In genomic region chr1:181256689-181257584, GRCm38 (mm10) we compare ENCODE assay signal across 8 mouse cellular contexts. TPM values are rescaled to one million over a fixed set of nuclear protein-coding genes. Genes with fewer than 3 reads are reported as not detected.
A peak's percentile ranks its signal among the peaks of the same experiment; 100 is the strongest.
DNase-seq lines count a peak whose midpoint lies in the region; ATAC-seq and TF ChIP-seq lines count a peak whose summit lies in the region.

No protein-coding gene starts in this region.

- H3K4me2 ChIP-seq in heart, postnatal 0 days (ENCODE audit: low read depth, low read length), result peak overlapping the region; percentile 67

- peak; percentile 67 for DNase-seq in ES-CJ7 (ENCODE audit: low read depth, low spot score)
- DNase-seq in adrenal gland, postnatal 36 days, result peak; percentile 89 to 92
- peak; percentile 77 for DNase-seq in heart, postnatal 0 days (ENCODE audit: low spot score)
- DNase-seq in kidney, postnatal 36 days, result peak; percentile 89 to 90
- peak; percentile 63 to 89 for DNase-seq in spleen, adult 2 months (ENCODE audit: low read depth in 1 of 2, low spot score in 2 of 2)
- no peak for DNase-seq in left cerebral cortex, adult 18-20 months (ENCODE audit: low spot score in 2 of 2)

- TF ChIP-seq EP300 in heart, postnatal 0 days (IDR thresholded peaks at IDR 0.05; ENCODE audit: low read depth), result no peak

- peak; percentile 32 for TF ChIP-seq POLR2A in spleen, adult 2 months (IDR thresholded peaks at IDR 0.05; ENCODE audit: low read depth, low read length)

- H3K36me3 ChIP-seq in heart, postnatal 0 days (replicated peaks; ENCODE audit: control insufficient read depth, insufficient read depth, low read length), result no peaks in the 10 kb centered on the region
- no peaks in the 10 kb centered on the region for H3K36me3 ChIP-seq in spleen, adult 2 months (ENCODE audit: control insufficient read depth, insufficient read depth, low read length)

- ATAC-seq in erythroid progenitor cell, adult 5-6 weeks (replicated peaks; ENCODE audit: low FRiP score, poor library complexity, severe bottlenecking), result peak; percentile 74
- peak; percentile 84 for ATAC-seq in heart, postnatal 0 days (ENCODE audit: insufficient read depth, low read depth)
- ATAC-seq in megakaryocyte-erythroid progenitor cell, adult 5-6 weeks (replicated peaks; ENCODE audit: low FRiP score, low TSS enrichment, poor library complexity, severe bottlenecking), result peak; percentile 74

- 18% methylated on average over 34 of the region's 36 CpGs for WGBS in heart, postnatal 0 days
- WGBS in spleen, adult 2 months, result 12% methylated on average over 34 of the region's 36 CpGs

- peaks cover 26% of the 10 kb centered on the region for H3K4me1 ChIP-seq in heart, postnatal 0 days (ENCODE audit: control insufficient read depth, insufficient read depth)
- H3K4me1 ChIP-seq in spleen, adult 2 months (ENCODE audit: control insufficient read depth, insufficient read depth, insufficient read length), result peaks cover 37% of the 10 kb centered on the region

- no peak for TF ChIP-seq CTCF in heart, postnatal 0 days (IDR thresholded peaks at IDR 0.05; ENCODE audit: low read depth)
- no peak for TF ChIP-seq CTCF in spleen, adult 2 months (IDR thresholded peaks at IDR 0.05; ENCODE audit: extremely low read depth, insufficient read depth, insufficient read length, insufficient replicate concordance)

- H3K27ac ChIP-seq in heart, postnatal 0 days (ENCODE audit: low read depth), result peak overlapping the region; percentile 75
- H3K27ac ChIP-seq in spleen, adult 2 months (ENCODE audit: insufficient read depth, low read length), result peak overlapping the region; percentile 94

- H3K27me3 ChIP-seq in heart, postnatal 0 days (ENCODE audit: control insufficient read depth, insufficient read depth, low read length), result no peaks in the 10 kb centered on the region
- H3K27me3 ChIP-seq in spleen, adult 2 months (ENCODE audit: control insufficient read depth, insufficient read depth, low read length), result no peaks in the 10 kb centered on the region

- peak overlapping the region; percentile 36 for H3K4me3 ChIP-seq in heart, postnatal 0 days (ENCODE audit: low read depth, low read length)
- H3K4me3 ChIP-seq in spleen, adult 2 months (ENCODE audit: extremely low read depth, insufficient read depth, insufficient read length), result peak overlapping the region; percentile 53

- H3K9ac ChIP-seq in heart, postnatal 0 days (replicated peaks; ENCODE audit: low read depth, low read length), result peak overlapping the region; percentile 41

- H3K9me3 ChIP-seq in heart, postnatal 0 days (replicated peaks; ENCODE audit: control insufficient read depth, low read length), result no peaks in the 10 kb centered on the region

RNA-seq across cellular contexts. Expression of gene Wdr26, which starts 45.1 kb away (rescaled TPM):
- 100 to 1,000 TPM; 139 to 142 TPM for total RNA-seq in adrenal gland, postnatal 36 days (2021)
- 344 and 373 TPM in 2 replicates for total RNA-seq in erythroid progenitor cell, adult 5-6 weeks (2015; ENCODE audit: low replicate concordance)
- 381 and 400 TPM in 2 replicates for total RNA-seq in erythroid progenitor cell, adult 5-6 weeks (2017; ENCODE audit: low replicate concordance)
- 37.4 and 46.2 TPM in 2 replicates for total RNA-seq in heart, postnatal 0 days (2014; rRNA removed; ENCODE audit: low replicate concordance)
- 34.8 and 38.6 TPM in 2 replicates for polyA plus RNA-seq in heart, postnatal 0 days (2015; fragmentation: Nextera tagmentation; extraction: Ambion mirVana)
- 93.5 and 155 TPM in 2 replicates for total RNA-seq in megakaryocyte-erythroid progenitor cell, adult 5-6 weeks (2014; fragmentation: Nextera tagmentation)
- 84.8 and 102 TPM in 2 replicates for total RNA-seq in megakaryocyte-erythroid progenitor cell, adult 5-6 weeks (2017)
- polyA plus RNA-seq in spleen, adult 2 months (2012; rRNA removed), result 36.3 and 37.2 TPM in 2 replicates
- 10 to 100 TPM; 98.1 to 98.9 TPM for total RNA-seq in left cerebral cortex, adult 18-20 months (2021)

Comparison
In these comparisons a context has a peak if more than half of its experiments do, and no peak if none do; other contexts are left out.
1. DNase-seq: peak in ES-CJ7 (single experiment), adrenal gland, postnatal 36 days (2 of 2), heart, postnatal 0 days (single experiment), kidney, postnatal 36 days (2 of 2) and spleen, adult 2 months (2 of 2); none in left cerebral cortex, adult 18-20 months (0 of 2).
2. Peak in every context shown above with its lines, with median percentiles within 50 percentile points of each other: ATAC-seq.